Mouse (Mus musculus) cortical plate, adult 2 months (tissue): ENCODE data around the gene Clic1.

Source experiments
- CTCF ChIP-seq: fragments of 200-500 bp; IDR thresholded peaks from 2 replicates; pipeline ENCODE4 v1.5.1; 2011; ENCODE audit warnings: mild to moderate bottlenecking, control low read depth, low read length; ENCODE audit not compliant: insufficient read depth; ENCODE audit errors: extremely low read depth
- POLR2A ChIP-seq: fragments of 200-500 bp; IDR thresholded peaks from 2 replicates; pipeline ENCODE4 v1.6.1; 2011; ENCODE audit warnings: mild to moderate bottlenecking, low read length, control low read depth; ENCODE audit not compliant: insufficient read depth; ENCODE audit errors: extremely low read depth

- TF ChIP-seq POLR2A (no peak), CTCF (no peak)
Observed at GRCm38 (mm10) chr17:35057090-35057489, 7.3 kb downstream of the Clic1 start.
